Mouse (Mus musculus): ENCODE data around the gene Zbtb44. TPM values are rescaled to one million over a fixed set of nuclear protein-coding genes. Genes with fewer than 3 reads are reported as not detected.
A peak's percentile ranks its signal among the peaks of the same experiment; 100 is the strongest.

Gene Zbtb44
- polyA plus RNA-seq (2014; fragmentation: Nextera tagmentation; extraction: Ambion mirVana) = 8.5 and 10.2 TPM in 2 replicates

GRCm38 (mm10) chr9:31030532-31031413 is at the start of gene Zbtb44:
Zbtb44 (plus strand) TSS chr9:31030644.
- Histone ChIP-seq H3K9ac (ENCODE audit: low read length) (peak within 1 kb of the TSS; percentile 82), H3K4me1 (replicated peaks; ENCODE audit: control insufficient read depth, insufficient read depth, low read length) (peaks cover 7% of the 10 kb centered on the region), H3K27ac (ENCODE audit: low read depth) (peak within 1 kb of the TSS; percentile 98), H3K9me3 (ENCODE audit: control insufficient read depth, low read length) (no peaks in the 10 kb centered on the region), H3K4me3 (ENCODE audit: low read depth, low read length) (peak within 1 kb of the TSS; percentile 67), H3K4me2 (ENCODE audit: low read length) (peak within 1 kb of the TSS; percentile 69), H3K36me3 (ENCODE audit: control insufficient read depth, insufficient read depth, low read length) (peaks cover 11% of the 10 kb centered on the region), H3K27me3 (replicated peaks; ENCODE audit: control insufficient read depth, insufficient read depth, low read length) (no peaks in the 10 kb centered on the region)
- peak; percentile 85 for DNase-seq (ENCODE audit: low spot score)
- peak; percentile 92 for ATAC-seq (replicated peaks; ENCODE audit: low FRiP score, low TSS enrichment, low read depth)
- WGBS = under 1% methylated on average over 71 of the region's 79 CpGs

- H3K27ac ChIP-seq (ENCODE audit: low read depth) = peak overlapping the region; percentile 51
- H3K4me3 ChIP-seq (ENCODE audit: low read depth, low read length) = no peak overlapping the region
- H3K4me1 ChIP-seq (replicated peaks; ENCODE audit: control insufficient read depth, insufficient read depth, low read length) = peaks cover 13% of the 10 kb centered on the region; the same call in 1 of the 2 replicates
- H3K27me3 ChIP-seq (replicated peaks; ENCODE audit: control insufficient read depth, insufficient read depth, low read length) = no peaks in the 10 kb centered on the region
- DNase-seq (ENCODE audit: low spot score) (no peak), ATAC-seq (replicated peaks; ENCODE audit: low FRiP score, low TSS enrichment, low read depth) (0 out of 2 replicates have a peak, but pooled peaks have one; percentile 27)
- no peaks in the 10 kb centered on the region for H3K9me3 ChIP-seq (ENCODE audit: control insufficient read depth, low read length)
- WGBS = 36% methylated on average over 6 of the region's 6 CpGs
- no peaks in the 10 kb centered on the region for H3K36me3 ChIP-seq (ENCODE audit: control insufficient read depth, insufficient read depth, low read length)
- no peak overlapping the region for H3K9ac ChIP-seq (ENCODE audit: low read length)
- H3K4me2 ChIP-seq (ENCODE audit: low read length) = no peak overlapping the region
Measured at GRCm38 (mm10) chr9:30985782-30986181, 44.7 kb upstream of the Zbtb44 start.

- WGBS = 88% methylated on average over 5 of the region's 5 CpGs
- Histone ChIP-seq H3K9ac (ENCODE audit: low read length) (no peak overlapping the region), H3K36me3 (ENCODE audit: control insufficient read depth, insufficient read depth, low read length) (no peaks in the 10 kb centered on the region)
Measured at GRCm38 (mm10) chr9:30993106-30993505, 37.3 kb upstream of the Zbtb44 start.

GRCm38 (mm10) chr9:30996590-30997562 is 33.6 kb upstream of the Zbtb44 start:
- no peaks in the 10 kb centered on the region for H3K27me3 ChIP-seq (replicated peaks; ENCODE audit: control insufficient read depth, insufficient read depth, low read length)
- H3K4me1 ChIP-seq (replicated peaks; ENCODE audit: control insufficient read depth, insufficient read depth, low read length) = no peaks in the 10 kb centered on the region
- H3K36me3 ChIP-seq (ENCODE audit: control insufficient read depth, insufficient read depth, low read length) = no peaks in the 10 kb centered on the region
- ATAC-seq (replicated peaks; ENCODE audit: low FRiP score, low TSS enrichment, low read depth) = no peak
- no peak for DNase-seq (ENCODE audit: low spot score)
- WGBS = 69% methylated on average over 12 of the region's 12 CpGs
- H3K9ac ChIP-seq (ENCODE audit: low read length) = no peak overlapping the region
- H3K9me3 ChIP-seq (ENCODE audit: control insufficient read depth, low read length) = no peaks in the 10 kb centered on the region
- H3K27ac ChIP-seq (ENCODE audit: low read depth) = no peak overlapping the region
- H3K4me2 ChIP-seq (ENCODE audit: low read length) = no peak overlapping the region
- H3K4me3 ChIP-seq (ENCODE audit: low read depth, low read length) = no peak overlapping the region

More at GRCm38 (mm10) chr9:30993106-30993505, 37.3 kb upstream of the Zbtb44 start:
- Histone ChIP-seq H3K27me3 (replicated peaks; ENCODE audit: control insufficient read depth, insufficient read depth, low read length) (no peaks in the 10 kb centered on the region), H3K4me2 (ENCODE audit: low read length) (no peak overlapping the region), H3K4me1 (replicated peaks; ENCODE audit: control insufficient read depth, insufficient read depth, low read length) (no peaks in the 10 kb centered on the region), H3K4me3 (ENCODE audit: low read depth, low read length) (no peak overlapping the region), H3K9me3 (ENCODE audit: control insufficient read depth, low read length) (no peaks in the 10 kb centered on the region), H3K27ac (ENCODE audit: low read depth) (no peak overlapping the region)
- ATAC-seq (replicated peaks; ENCODE audit: low FRiP score, low TSS enrichment, low read depth) (no peak), DNase-seq (ENCODE audit: low spot score) (no peak)

GRCm38 (mm10) chr9:31000641-31001040 is 29.8 kb upstream of the Zbtb44 start:
- H3K27me3 ChIP-seq (replicated peaks; ENCODE audit: control insufficient read depth, insufficient read depth, low read length) = no peaks in the 10 kb centered on the region
- H3K36me3 ChIP-seq (ENCODE audit: control insufficient read depth, insufficient read depth, low read length) = no peaks in the 10 kb centered on the region
- H3K27ac ChIP-seq (ENCODE audit: low read depth) = no peak overlapping the region
- no peaks in the 10 kb centered on the region for H3K4me1 ChIP-seq (replicated peaks; ENCODE audit: control insufficient read depth, insufficient read depth, low read length)
- H3K4me3 ChIP-seq (ENCODE audit: low read depth, low read length) = no peak overlapping the region
- no peak overlapping the region for H3K4me2 ChIP-seq (ENCODE audit: low read length)
- DNase-seq (ENCODE audit: low spot score) (no peak), ATAC-seq (replicated peaks; ENCODE audit: low FRiP score, low TSS enrichment, low read depth) (no peak)
- no peak overlapping the region for H3K9ac ChIP-seq (ENCODE audit: low read length)
- H3K9me3 ChIP-seq (ENCODE audit: control insufficient read depth, low read length) = no peaks in the 10 kb centered on the region
- 79% methylated on average over 10 of the region's 10 CpGs for WGBS

GRCm38 (mm10) chr9:31002528-31002927 is 27.9 kb upstream of the Zbtb44 start:
- Histone ChIP-seq H3K4me3 (ENCODE audit: low read depth, low read length) (no peak overlapping the region), H3K9ac (ENCODE audit: low read length) (no peak overlapping the region), H3K27ac (ENCODE audit: low read depth) (no peak overlapping the region), H3K4me1 (replicated peaks; ENCODE audit: control insufficient read depth, insufficient read depth, low read length) (no peaks in the 10 kb centered on the region), H3K9me3 (ENCODE audit: control insufficient read depth, low read length) (no peaks in the 10 kb centered on the region), H3K36me3 (ENCODE audit: control insufficient read depth, insufficient read depth, low read length) (no peaks in the 10 kb centered on the region), H3K4me2 (ENCODE audit: low read length) (no peak overlapping the region), H3K27me3 (replicated peaks; ENCODE audit: control insufficient read depth, insufficient read depth, low read length) (no peaks in the 10 kb centered on the region)
- WGBS = 84% methylated on average over 4 of the region's 4 CpGs
- no peak for ATAC-seq (replicated peaks; ENCODE audit: low FRiP score, low TSS enrichment, low read depth)
- no peak for DNase-seq (ENCODE audit: low spot score)

GRCm38 (mm10) chr9:31009334-31009733 is 21.1 kb upstream of the Zbtb44 start:
- Histone ChIP-seq H3K4me2 (ENCODE audit: low read length) (no peak overlapping the region), H3K4me1 (replicated peaks; ENCODE audit: control insufficient read depth, insufficient read depth, low read length) (peaks cover 15% of the 10 kb centered on the region; the same call in 1 of the 2 replicates), H3K36me3 (ENCODE audit: control insufficient read depth, insufficient read depth, low read length) (no peaks in the 10 kb centered on the region), H3K27me3 (replicated peaks; ENCODE audit: control insufficient read depth, insufficient read depth, low read length) (no peaks in the 10 kb centered on the region), H3K9me3 (ENCODE audit: control insufficient read depth, low read length) (no peaks in the 10 kb centered on the region), H3K27ac (ENCODE audit: low read depth) (no peak overlapping the region), H3K9ac (ENCODE audit: low read length) (no peak overlapping the region), H3K4me3 (ENCODE audit: low read depth, low read length) (no peak overlapping the region)
- 93% methylated on average over 2 of the region's 2 CpGs for WGBS
- no peak for ATAC-seq (replicated peaks; ENCODE audit: low FRiP score, low TSS enrichment, low read depth)
- DNase-seq (ENCODE audit: low spot score) = no peak

GRCm38 (mm10) chr9:31010040-31010439 is 20.4 kb upstream of the Zbtb44 start:
- Histone ChIP-seq H3K4me3 (ENCODE audit: low read depth, low read length) (no peak overlapping the region), H3K9me3 (ENCODE audit: control insufficient read depth, low read length) (no peaks in the 10 kb centered on the region), H3K27ac (ENCODE audit: low read depth) (no peak overlapping the region), H3K9ac (ENCODE audit: low read length) (no peak overlapping the region), H3K36me3 (ENCODE audit: control insufficient read depth, insufficient read depth, low read length) (no peaks in the 10 kb centered on the region), H3K4me2 (ENCODE audit: low read length) (no peak overlapping the region), H3K4me1 (replicated peaks; ENCODE audit: control insufficient read depth, insufficient read depth, low read length) (peaks cover 15% of the 10 kb centered on the region; the same call in 1 of the 2 replicates), H3K27me3 (replicated peaks; ENCODE audit: control insufficient read depth, insufficient read depth, low read length) (no peaks in the 10 kb centered on the region)
- DNase-seq (ENCODE audit: low spot score) (no peak), ATAC-seq (replicated peaks; ENCODE audit: low FRiP score, low TSS enrichment, low read depth) (no peak)
- WGBS = 54% methylated on average over 3 of the region's 3 CpGs

All from intestine, embryonic 14.5 days (tissue).